Mouse (Mus musculus): ENCODE results near the gene Prcd. TPM values are rescaled to one million over a fixed set of nuclear protein-coding genes. Genes with fewer than 3 reads are reported as not detected.

Prcd gene
- polyA plus RNA-seq, 1 experiment from 2014 or later, result 1.9 TPM

GRCm38 (mm10) chr11:116624131-116624832 is 29.1 kb upstream of the Prcd start:
- Histone ChIP-seq H3K9ac (ENCODE audit: low read depth, low read length) (peak overlapping the region; percentile 79), H3K4me3 (ENCODE audit: low read length) (peak overlapping the region; percentile 68), H3K36me3 (ENCODE audit: control insufficient read depth, insufficient read depth, low read length) (no peaks in the 10 kb centered on the region), H3K4me1 (ENCODE audit: control insufficient read depth, insufficient read depth, low read length) (peaks cover 49% of the 10 kb centered on the region), H3K27me3 (replicated peaks; ENCODE audit: control insufficient read depth, insufficient read depth, low read length) (no peaks in the 10 kb centered on the region), H3K4me2 (ENCODE audit: low read depth, low read length) (peak overlapping the region; percentile 77), H3K9me3 (ENCODE audit: control insufficient read depth, low read length) (no peaks in the 10 kb centered on the region), H3K27ac (ENCODE audit: low read length) (peak overlapping the region; percentile 63)
- peak; percentile 73 for ATAC-seq
- WGBS, result 13% methylated on average over 42 of the region's 42 CpGs

GRCm38 (mm10) chr11:116625081-116626000 is 28.0 kb upstream of the Prcd start:
- ATAC-seq, result no peak
- Histone ChIP-seq H3K9me3 (ENCODE audit: control insufficient read depth, low read length) (no peaks in the 10 kb centered on the region), H3K27me3 (replicated peaks; ENCODE audit: control insufficient read depth, insufficient read depth, low read length) (no peaks in the 10 kb centered on the region), H3K9ac (ENCODE audit: low read depth, low read length) (no peak overlapping the region), H3K36me3 (ENCODE audit: control insufficient read depth, insufficient read depth, low read length) (no peaks in the 10 kb centered on the region), H3K27ac (ENCODE audit: low read length) (no peak overlapping the region), H3K4me3 (ENCODE audit: low read length) (no peak overlapping the region), H3K4me1 (ENCODE audit: control insufficient read depth, insufficient read depth, low read length) (peaks cover 38% of the 10 kb centered on the region), H3K4me2 (ENCODE audit: low read depth, low read length) (no peak overlapping the region)
- WGBS, result 74% methylated on average over 17 of the region's 17 CpGs

GRCm38 (mm10) chr11:116626299-116627071 is 26.8 kb upstream of the Prcd start, which contains the start of gene Rhbdf2:
Gene Rhbdf2 (minus strand): TSS chr11:116627019.
- WGBS, result 74% methylated on average over 10 of the region's 10 CpGs

GRCm38 (mm10) chr11:116627072-116628020 is 26.0 kb upstream of the Prcd start:
- ATAC-seq, result no peak
- Histone ChIP-seq H3K4me2 (ENCODE audit: low read depth, low read length) (no peak overlapping the region), H3K27ac (ENCODE audit: low read length) (no peak overlapping the region), H3K9ac (ENCODE audit: low read depth, low read length) (no peak overlapping the region), H3K36me3 (ENCODE audit: control insufficient read depth, insufficient read depth, low read length) (no peaks in the 10 kb centered on the region), H3K9me3 (ENCODE audit: control insufficient read depth, low read length) (no peaks in the 10 kb centered on the region), H3K4me1 (ENCODE audit: control insufficient read depth, insufficient read depth, low read length) (peaks cover 19% of the 10 kb centered on the region), H3K27me3 (replicated peaks; ENCODE audit: control insufficient read depth, insufficient read depth, low read length) (no peaks in the 10 kb centered on the region), H3K4me3 (ENCODE audit: low read length) (no peak overlapping the region)
- WGBS, result 37% methylated on average over 10 of the region's 10 CpGs

More at GRCm38 (mm10) chr11:116626299-116627071, 26.8 kb upstream of the Prcd start, which contains the start of gene Rhbdf2:
- Histone ChIP-seq H3K27ac (ENCODE audit: low read length) (no peak within 1 kb of the TSS), H3K9me3 (ENCODE audit: control insufficient read depth, low read length) (no peaks in the 10 kb centered on the region), H3K4me2 (ENCODE audit: low read depth, low read length) (no peak within 1 kb of the TSS), H3K4me3 (ENCODE audit: low read length) (no peak within 1 kb of the TSS), H3K27me3 (replicated peaks; ENCODE audit: control insufficient read depth, insufficient read depth, low read length) (no peaks in the 10 kb centered on the region), H3K36me3 (ENCODE audit: control insufficient read depth, insufficient read depth, low read length) (no peaks in the 10 kb centered on the region), H3K9ac (ENCODE audit: low read depth, low read length) (no peak within 1 kb of the TSS), H3K4me1 (ENCODE audit: control insufficient read depth, insufficient read depth, low read length) (peaks cover 27% of the 10 kb centered on the region)
- no peak for ATAC-seq

- Histone ChIP-seq H3K9me3 (ENCODE audit: control insufficient read depth, low read length) (no peaks in the 10 kb centered on the region), H3K4me2 (ENCODE audit: low read depth, low read length) (no peak overlapping the region), H3K9ac (ENCODE audit: low read depth, low read length) (no peak overlapping the region), H3K36me3 (ENCODE audit: control insufficient read depth, insufficient read depth, low read length) (no peaks in the 10 kb centered on the region), H3K27me3 (replicated peaks; ENCODE audit: control insufficient read depth, insufficient read depth, low read length) (no peaks in the 10 kb centered on the region), H3K27ac (ENCODE audit: low read length) (no peak overlapping the region), H3K4me1 (ENCODE audit: control insufficient read depth, insufficient read depth, low read length) (peaks cover 6% of the 10 kb centered on the region), H3K4me3 (ENCODE audit: low read length) (no peak overlapping the region)
- WGBS, result 60% methylated on average over 9 of the region's 9 CpGs
- no peak for ATAC-seq
Observed at GRCm38 (mm10) chr11:116628712-116629111, 24.6 kb upstream of the Prcd start.

GRCm38 (mm10) chr11:116629472-116629871 is 23.9 kb upstream of the Prcd start:
- Histone ChIP-seq H3K27me3 (replicated peaks; ENCODE audit: control insufficient read depth, insufficient read depth, low read length) (no peaks in the 10 kb centered on the region), H3K9ac (ENCODE audit: low read depth, low read length) (no peak overlapping the region), H3K4me1 (ENCODE audit: control insufficient read depth, insufficient read depth, low read length) (peaks cover 3% of the 10 kb centered on the region), H3K4me2 (ENCODE audit: low read depth, low read length) (no peak overlapping the region), H3K27ac (ENCODE audit: low read length) (no peak overlapping the region), H3K4me3 (ENCODE audit: low read length) (no peak overlapping the region), H3K36me3 (ENCODE audit: control insufficient read depth, insufficient read depth, low read length) (no peaks in the 10 kb centered on the region), H3K9me3 (ENCODE audit: control insufficient read depth, low read length) (no peaks in the 10 kb centered on the region)
- ATAC-seq, result no peak
- 90% methylated on average over 6 of the region's 6 CpGs for WGBS

GRCm38 (mm10) chr11:116630171-116630965 is 23.0 kb upstream of the Prcd start:
- Histone ChIP-seq H3K4me3 (ENCODE audit: low read length) (no peak overlapping the region), H3K9ac (ENCODE audit: low read depth, low read length) (no peak overlapping the region), H3K4me2 (ENCODE audit: low read depth, low read length) (no peak overlapping the region), H3K4me1 (ENCODE audit: control insufficient read depth, insufficient read depth, low read length) (no peaks in the 10 kb centered on the region), H3K36me3 (ENCODE audit: control insufficient read depth, insufficient read depth, low read length) (no peaks in the 10 kb centered on the region), H3K27me3 (replicated peaks; ENCODE audit: control insufficient read depth, insufficient read depth, low read length) (no peaks in the 10 kb centered on the region), H3K27ac (ENCODE audit: low read length) (no peak overlapping the region), H3K9me3 (ENCODE audit: control insufficient read depth, low read length) (no peaks in the 10 kb centered on the region)
- ATAC-seq, result no peak
- WGBS, result 50% methylated on average over 12 of the region's 12 CpGs

GRCm38 (mm10) chr11:116632962-116633361 is 20.4 kb upstream of the Prcd start:
- Histone ChIP-seq H3K9me3 (ENCODE audit: control insufficient read depth, low read length) (no peaks in the 10 kb centered on the region), H3K4me2 (ENCODE audit: low read depth, low read length) (no peak overlapping the region), H3K9ac (ENCODE audit: low read depth, low read length) (no peak overlapping the region), H3K4me3 (ENCODE audit: low read length) (no peak overlapping the region), H3K36me3 (ENCODE audit: control insufficient read depth, insufficient read depth, low read length) (no peaks in the 10 kb centered on the region), H3K4me1 (ENCODE audit: control insufficient read depth, insufficient read depth, low read length) (no peaks in the 10 kb centered on the region), H3K27me3 (replicated peaks; ENCODE audit: control insufficient read depth, insufficient read depth, low read length) (no peaks in the 10 kb centered on the region), H3K27ac (ENCODE audit: low read length) (no peak overlapping the region)
- 80% methylated on average over 10 of the region's 10 CpGs for WGBS
- ATAC-seq, result no peak
